Mouse (Mus musculus) right cerebral cortex, adult 18-20 months (tissue): ENCODE measurements around the gene Defb28.
A peak's percentile ranks its signal among the peaks of the same experiment; 100 is the strongest.

Source experiments
- DNase-seq: peaks from one replicate; pipeline ENCODE4 v3.0.0; 2022; ENCODE audit warnings: mixed read lengths

Gene Defb28

GRCm38 (mm10) chr2:152517981-152518380 is at the start of gene Defb28:
Gene Defb28, plus strand, starts transcription at chr2:152518255.
- DNase-seq, result no peak

GRCm38 (mm10) chr2:152470973-152471372 is 47.1 kb upstream of the Defb28 start:
- peak; percentile 52 for DNase-seq

- no peak for DNase-seq
Measured at GRCm38 (mm10) chr2:152472434-152472833, 45.6 kb upstream of the Defb28 start.

GRCm38 (mm10) chr2:152476763-152477162 is 41.3 kb upstream of the Defb28 start, which contains the start of gene Defb20:
Gene Defb20, plus strand, starts transcription at chr2:152477063.
- no peak for DNase-seq

- DNase-seq, result no peak
Measured at GRCm38 (mm10) chr2:152480881-152481280, 37.2 kb upstream of the Defb28 start.

GRCm38 (mm10) chr2:152481726-152482125 is 36.3 kb upstream of the Defb28 start:
- no peak for DNase-seq

GRCm38 (mm10) chr2:152487024-152487423 is 31.0 kb upstream of the Defb28 start:
- DNase-seq, result no peak

GRCm38 (mm10) chr2:152490038-152490437 is 28.0 kb upstream of the Defb28 start, which contains the start of gene Defb22:
Gene Defb22, minus strand, starts transcription at chr2:152490138.
- DNase-seq, result no peak

- DNase-seq, result no peak
Measured at GRCm38 (mm10) chr2:152493151-152493550, 24.9 kb upstream of the Defb28 start.

GRCm38 (mm10) chr2:152498020-152498419 is 20.0 kb upstream of the Defb28 start:
- DNase-seq, result no peak

GRCm38 (mm10) chr2:152500204-152500862 is 17.7 kb upstream of the Defb28 start:
- no peak for DNase-seq

- DNase-seq, result no peak
Measured at GRCm38 (mm10) chr2:152500863-152501229, 17.2 kb upstream of the Defb28 start.

GRCm38 (mm10) chr2:152503950-152504349 is 14.1 kb upstream of the Defb28 start:
- no peak for DNase-seq

- DNase-seq, result no peak
Measured at GRCm38 (mm10) chr2:152511592-152511991, 6.5 kb upstream of the Defb28 start, which contains the start of gene Defb26. Gene Defb26, minus strand, starts transcription at chr2:152511692.

GRCm38 (mm10) chr2:152516084-152516483 is 2.0 kb upstream of the Defb28 start:
- DNase-seq, result no peak

- no peak for DNase-seq
Measured at GRCm38 (mm10) chr2:152539944-152540710, 22.1 kb downstream of the Defb28 start, which contains the start of gene Defb29. Gene Defb29, minus strand, starts transcription at chr2:152540098.

- DNase-seq, result no peak
Measured at GRCm38 (mm10) chr2:152541979-152542378, 23.9 kb downstream of the Defb28 start.

- DNase-seq, result no peak
Measured at GRCm38 (mm10) chr2:152542897-152543296, 24.8 kb downstream of the Defb28 start.

- DNase-seq, result no peak
Measured at GRCm38 (mm10) chr2:152543478-152543877, 25.4 kb downstream of the Defb28 start.

GRCm38 (mm10) chr2:152544691-152545090 is 26.6 kb downstream of the Defb28 start:
- peak; percentile 67 for DNase-seq

- no peak for DNase-seq
Measured at GRCm38 (mm10) chr2:152548124-152548523, 30.1 kb downstream of the Defb28 start.

- DNase-seq, result peak; percentile 66
Measured at GRCm38 (mm10) chr2:152553774-152554423, 35.8 kb downstream of the Defb28 start.

- DNase-seq, result no peak
Measured at GRCm38 (mm10) chr2:152556655-152557054, 38.6 kb downstream of the Defb28 start.
